Mouse (Mus musculus): ENCODE results near the gene Grn. TPM values are rescaled to one million over a fixed set of nuclear protein-coding genes. Genes with fewer than 3 reads are reported as not detected.
A peak's percentile ranks its signal among the peaks of the same experiment; 100 is the strongest.
"Not testable (repeated sequence)": the region's sequence is repeated elsewhere in the genome, so short reads cannot be mapped to it uniquely, and the experiment has no call there.

The Grn gene
- polyA plus RNA-seq (2014; fragmentation: Nextera tagmentation; extraction: Ambion mirVana), result 68.1 and 69.5 TPM in 2 replicates

DNA sequence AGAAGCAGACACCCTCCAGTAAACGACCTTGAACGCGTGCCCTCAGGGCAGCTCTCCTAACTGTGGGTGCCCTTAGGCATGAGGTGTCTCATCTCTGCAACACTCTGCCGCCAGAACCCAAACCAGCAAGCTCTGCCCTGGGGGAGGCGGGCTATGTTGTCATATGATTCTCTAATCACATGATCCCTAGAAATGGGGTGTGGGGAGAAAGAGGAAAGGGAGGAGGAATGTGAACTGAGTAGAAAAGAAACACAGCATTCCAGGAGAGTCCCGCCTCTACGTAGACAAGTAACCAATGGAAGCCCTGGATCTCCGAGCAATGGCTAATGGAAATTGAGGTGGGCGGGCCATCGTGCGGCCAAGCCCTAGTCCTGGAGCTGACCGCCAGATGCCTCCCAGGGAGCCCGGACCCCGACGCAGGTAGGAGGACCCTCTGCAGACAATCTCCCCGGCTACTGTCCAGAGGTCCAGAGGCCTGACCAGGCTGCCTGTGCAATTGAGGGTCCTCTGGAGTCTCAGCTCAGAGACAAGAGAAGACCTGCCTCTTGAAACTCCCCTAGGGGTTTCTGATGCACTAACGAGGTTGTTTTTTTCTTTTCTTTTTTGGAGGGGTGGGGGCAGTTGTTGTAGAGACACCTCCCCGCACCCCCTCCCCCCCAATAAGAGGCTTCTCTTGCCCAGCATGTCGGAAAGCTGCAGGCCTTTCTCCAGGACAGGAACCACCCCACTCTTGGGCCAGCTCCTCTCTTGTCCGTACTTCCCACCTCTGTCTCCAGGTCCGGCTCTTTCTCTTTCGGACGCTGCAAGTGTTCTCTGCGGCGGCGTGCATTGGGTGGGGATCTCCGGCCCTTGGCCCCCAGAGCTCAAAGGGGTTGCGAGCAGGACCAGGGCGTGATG is at the start of gene Grn:
Gene Grn, plus strand, starts transcription at position 195 of the 897 bp plus-strand sequence.
- Histone ChIP-seq H3K27me3 (replicated peaks; ENCODE audit: control insufficient read depth, insufficient read depth, low read length) (no peaks in the 10 kb centered on the region), H3K9me3 (ENCODE audit: control insufficient read depth, low read length) (no peaks in the 10 kb centered on the region), H3K4me3 (ENCODE audit: low read depth, low read length) (peak within 1 kb of the TSS; percentile 63), H3K27ac (ENCODE audit: low read depth, low read length) (peak within 1 kb of the TSS; percentile 53), H3K36me3 (ENCODE audit: control insufficient read depth, insufficient read depth, low read length) (peaks cover 3% of the 10 kb centered on the region; the same call in 1 of the 2 replicates), H3K4me2 (peak within 1 kb of the TSS; percentile 97), H3K9ac (ENCODE audit: low read depth, low read length) (peak within 1 kb of the TSS; percentile 73), H3K4me1 (replicated peaks; ENCODE audit: control insufficient read depth, insufficient read depth, low read length) (peaks cover 10% of the 10 kb centered on the region)
- WGBS, result 0% methylated on average over 29 of the region's 29 CpGs
- DNase-seq (ENCODE audit: low spot score) (peak; percentile 81), ATAC-seq (replicated peaks; ENCODE audit: low FRiP score) (peak; percentile 85)

DNA sequence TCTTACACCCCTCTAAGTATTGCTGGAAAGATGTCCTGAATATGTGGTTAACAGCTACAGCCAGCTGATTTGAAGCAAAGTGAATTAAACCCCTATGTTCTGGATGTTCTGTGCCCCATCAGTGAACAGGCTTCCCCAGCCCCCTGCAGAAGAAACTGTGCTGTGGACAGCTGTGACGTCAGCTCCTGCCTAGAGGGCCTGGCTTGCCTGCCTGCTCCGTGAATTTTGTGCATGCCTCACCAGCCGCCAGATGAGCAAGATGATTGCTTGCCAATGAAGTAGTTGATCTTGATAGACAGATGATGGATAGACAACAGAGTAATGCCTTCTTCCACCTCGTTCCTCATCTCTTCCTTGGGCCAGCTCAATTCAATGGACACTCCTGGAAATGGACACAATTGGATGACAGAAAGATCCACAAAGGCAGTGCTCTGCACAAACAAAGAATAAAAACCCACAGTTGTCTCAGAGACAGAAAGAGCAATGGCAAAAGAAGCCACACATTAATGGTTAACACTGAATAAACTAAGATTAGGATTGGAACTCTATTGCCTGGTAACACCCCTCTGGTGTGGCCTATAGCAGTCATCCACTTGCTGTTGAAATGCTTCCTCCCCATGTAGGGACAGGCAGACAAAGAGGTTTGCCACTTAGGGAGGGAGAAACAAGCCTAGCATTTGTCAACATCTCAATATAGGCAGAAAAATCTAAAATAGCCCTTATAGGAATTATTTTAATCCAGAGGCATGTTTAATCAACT is 48.6 kb upstream of the Grn start:
- Histone ChIP-seq H3K36me3 (ENCODE audit: control insufficient read depth, insufficient read depth, low read length) (no peaks in the 10 kb centered on the region), H3K9me3 (ENCODE audit: control insufficient read depth, low read length) (no peaks in the 10 kb centered on the region), H3K27ac (ENCODE audit: low read depth, low read length) (no peak overlapping the region), H3K4me3 (ENCODE audit: low read depth, low read length) (no peak overlapping the region), H3K9ac (ENCODE audit: low read depth, low read length) (no peak overlapping the region), H3K27me3 (replicated peaks; ENCODE audit: control insufficient read depth, insufficient read depth, low read length) (no peaks in the 10 kb centered on the region; the same call in 1 of the 2 replicates), H3K4me1 (replicated peaks; ENCODE audit: control insufficient read depth, insufficient read depth, low read length) (peaks cover 4% of the 10 kb centered on the region), H3K4me2 (no peak overlapping the region)
- WGBS, result 43% methylated on average over 4 of the region's 4 CpGs
- DNase-seq (ENCODE audit: low spot score), result no peak
- ATAC-seq (replicated peaks; ENCODE audit: low FRiP score), result no peak

DNA sequence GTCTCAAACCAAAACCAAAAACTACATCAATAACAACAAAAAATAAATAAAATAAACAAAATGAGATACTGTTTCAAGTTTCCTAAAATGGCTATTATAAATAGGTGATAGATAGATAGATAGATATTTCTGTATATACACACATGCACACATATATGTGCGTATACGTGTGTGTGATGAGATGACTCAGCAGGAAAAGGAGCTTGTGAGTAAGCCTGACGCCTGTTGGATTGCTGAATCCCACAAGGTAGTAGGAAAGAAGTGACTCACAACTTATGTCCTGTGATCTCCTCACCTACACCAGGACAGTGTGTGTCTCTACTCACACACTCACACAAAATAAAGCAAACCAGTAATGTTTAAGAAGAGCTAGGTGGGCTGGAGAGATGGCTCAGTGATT is 47.3 kb upstream of the Grn start:
- Histone ChIP-seq H3K9ac (ENCODE audit: low read depth, low read length) (no peak overlapping the region), H3K27ac (ENCODE audit: low read depth, low read length) (no peak overlapping the region), H3K4me1 (replicated peaks; ENCODE audit: control insufficient read depth, insufficient read depth, low read length) (0 out of 2 replicates have a peak, but pooled peaks cover 3% of the 10 kb centered on the region)

DNA sequence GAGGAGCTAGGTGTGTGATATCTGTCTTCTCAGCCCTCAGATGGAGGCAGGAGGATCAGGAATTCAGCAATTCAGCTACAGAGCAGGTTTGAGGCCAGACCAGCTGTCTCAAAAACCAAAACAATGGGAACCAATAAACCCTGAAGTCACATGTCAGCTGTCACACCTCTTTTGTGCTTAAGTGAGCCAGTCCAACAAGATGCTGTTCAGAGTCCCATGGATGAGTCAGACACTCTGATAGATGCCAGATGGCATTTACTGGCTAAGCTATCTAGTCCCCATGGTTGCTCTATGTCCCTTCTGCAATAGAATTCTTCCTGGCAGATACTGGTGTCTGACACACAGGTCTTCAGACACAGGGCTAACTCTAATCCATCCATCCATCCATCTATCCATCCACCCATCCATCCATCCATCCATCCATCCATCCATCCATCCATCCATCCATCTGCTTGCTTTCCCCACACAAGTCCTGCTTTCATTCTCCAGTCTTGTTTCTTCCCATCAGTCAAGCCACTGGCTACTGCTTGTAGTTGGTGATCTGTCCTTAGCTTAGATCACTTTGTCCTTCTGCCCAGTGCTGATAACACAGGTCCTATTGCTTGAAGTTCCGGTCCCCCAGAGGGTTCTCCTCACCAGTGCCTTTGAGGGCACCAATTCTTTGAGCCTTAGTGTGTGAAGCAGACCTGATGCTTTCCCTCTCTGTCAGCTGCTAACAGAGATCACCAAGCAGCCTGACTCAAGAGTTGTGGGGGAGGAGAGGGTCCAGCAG is 46.6 kb upstream of the Grn start:
- Histone ChIP-seq H3K27me3 (replicated peaks; ENCODE audit: control insufficient read depth, insufficient read depth, low read length) (no peaks in the 10 kb centered on the region; the same call in 1 of the 2 replicates), H3K4me3 (ENCODE audit: low read depth, low read length) (no peak overlapping the region), H3K4me1 (replicated peaks; ENCODE audit: control insufficient read depth, insufficient read depth, low read length) (0 out of 2 replicates have a peak, but pooled peaks cover 3% of the 10 kb centered on the region), H3K9me3 (ENCODE audit: control insufficient read depth, low read length) (no peaks in the 10 kb centered on the region), H3K27ac (ENCODE audit: low read depth, low read length) (no peak overlapping the region), H3K9ac (ENCODE audit: low read depth, low read length) (no peak overlapping the region), H3K4me2 (no peak overlapping the region), H3K36me3 (ENCODE audit: control insufficient read depth, insufficient read depth, low read length) (no peaks in the 10 kb centered on the region)
- no peak for DNase-seq (ENCODE audit: low spot score)
- ATAC-seq (replicated peaks; ENCODE audit: low FRiP score), result no peak
- 63% methylated on average over 1 of the region's 1 CpGs for WGBS

More for the DNA sequence above, 47.3 kb upstream of the Grn start:
- no peak overlapping the region for H3K4me2 ChIP-seq
- no peak overlapping the region for H3K4me3 ChIP-seq (ENCODE audit: low read depth, low read length)
- H3K27me3 ChIP-seq (replicated peaks; ENCODE audit: control insufficient read depth, insufficient read depth, low read length), result no peaks in the 10 kb centered on the region; the same call in 1 of the 2 replicates
- H3K36me3 ChIP-seq (ENCODE audit: control insufficient read depth, insufficient read depth, low read length), result no peaks in the 10 kb centered on the region
- 77% methylated on average over 3 of the region's 3 CpGs for WGBS
- no peak for ATAC-seq (replicated peaks; ENCODE audit: low FRiP score)
- H3K9me3 ChIP-seq (ENCODE audit: control insufficient read depth, low read length), result no peaks in the 10 kb centered on the region
- no peak for DNase-seq (ENCODE audit: low spot score)

DNA sequence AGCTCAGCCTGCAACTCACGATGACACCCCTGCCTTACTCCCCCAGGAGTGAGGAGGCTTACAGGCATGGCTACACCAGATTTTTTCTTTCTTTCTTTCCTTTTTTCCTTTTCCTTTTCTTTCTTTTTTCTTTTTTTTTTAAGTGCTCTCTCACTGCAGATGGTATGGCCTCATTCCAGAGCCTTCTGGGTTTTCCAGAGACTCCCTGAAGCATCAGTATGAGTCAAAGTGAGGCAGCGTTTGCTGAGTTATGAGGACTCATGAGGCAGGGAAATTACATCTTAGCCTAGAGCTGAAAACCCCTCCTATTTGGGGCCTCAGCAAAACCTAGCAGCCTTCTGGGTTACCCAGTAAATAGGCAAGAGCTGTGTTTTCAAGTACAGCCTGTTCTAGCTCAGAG is 45.7 kb upstream of the Grn start:
- Histone ChIP-seq H3K4me2 (no peak overlapping the region), H3K4me1 (replicated peaks; ENCODE audit: control insufficient read depth, insufficient read depth, low read length) (0 out of 2 replicates have a peak, but pooled peaks cover 3% of the 10 kb centered on the region), H3K27me3 (replicated peaks; ENCODE audit: control insufficient read depth, insufficient read depth, low read length) (no peaks in the 10 kb centered on the region; the same call in 1 of the 2 replicates), H3K36me3 (ENCODE audit: control insufficient read depth, insufficient read depth, low read length) (no peaks in the 10 kb centered on the region), H3K9ac (ENCODE audit: low read depth, low read length) (no peak overlapping the region), H3K4me3 (ENCODE audit: low read depth, low read length) (no peak overlapping the region), H3K9me3 (ENCODE audit: control insufficient read depth, low read length) (no peaks in the 10 kb centered on the region), H3K27ac (ENCODE audit: low read depth, low read length) (no peak overlapping the region)
- DNase-seq (ENCODE audit: low spot score) (no peak), ATAC-seq (replicated peaks; ENCODE audit: low FRiP score) (no peak)
- WGBS, result 78% methylated on average over 2 of the region's 2 CpGs

DNA sequence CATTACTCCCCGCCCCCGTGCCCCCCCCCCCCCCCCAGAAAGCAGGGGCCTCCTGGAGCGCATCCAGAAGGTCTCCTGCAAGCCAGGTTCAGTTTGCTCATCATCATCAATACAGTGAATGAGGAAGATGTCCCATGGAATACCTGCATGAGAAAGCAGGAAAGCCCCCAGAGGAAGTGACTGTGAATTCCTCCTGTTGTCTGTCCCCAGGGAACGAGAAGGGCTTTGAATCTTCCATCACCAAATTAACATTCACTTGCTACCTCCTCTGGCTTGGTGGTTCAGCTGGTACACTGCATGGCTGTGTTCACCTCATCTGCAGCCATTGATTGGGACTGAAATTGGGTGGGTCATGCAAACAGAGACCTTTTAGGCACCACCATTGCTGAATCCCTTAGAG is 45.0 kb upstream of the Grn start:
- DNase-seq (ENCODE audit: low spot score) (no peak), ATAC-seq (replicated peaks; ENCODE audit: low FRiP score) (no peak)
- Histone ChIP-seq H3K4me1 (replicated peaks; ENCODE audit: control insufficient read depth, insufficient read depth, low read length) (0 out of 2 replicates have a peak, but pooled peaks cover 3% of the 10 kb centered on the region), H3K27ac (ENCODE audit: low read depth, low read length) (no peak overlapping the region), H3K9ac (ENCODE audit: low read depth, low read length) (no peak overlapping the region), H3K36me3 (ENCODE audit: control insufficient read depth, insufficient read depth, low read length) (no peaks in the 10 kb centered on the region), H3K9me3 (ENCODE audit: control insufficient read depth, low read length) (no peaks in the 10 kb centered on the region), H3K4me3 (ENCODE audit: low read depth, low read length) (no peak overlapping the region), H3K4me2 (no peak overlapping the region), H3K27me3 (replicated peaks; ENCODE audit: control insufficient read depth, insufficient read depth, low read length) (no peaks in the 10 kb centered on the region; the same call in 1 of the 2 replicates)
- WGBS, result 41% methylated on average over 4 of the region's 4 CpGs

DNA sequence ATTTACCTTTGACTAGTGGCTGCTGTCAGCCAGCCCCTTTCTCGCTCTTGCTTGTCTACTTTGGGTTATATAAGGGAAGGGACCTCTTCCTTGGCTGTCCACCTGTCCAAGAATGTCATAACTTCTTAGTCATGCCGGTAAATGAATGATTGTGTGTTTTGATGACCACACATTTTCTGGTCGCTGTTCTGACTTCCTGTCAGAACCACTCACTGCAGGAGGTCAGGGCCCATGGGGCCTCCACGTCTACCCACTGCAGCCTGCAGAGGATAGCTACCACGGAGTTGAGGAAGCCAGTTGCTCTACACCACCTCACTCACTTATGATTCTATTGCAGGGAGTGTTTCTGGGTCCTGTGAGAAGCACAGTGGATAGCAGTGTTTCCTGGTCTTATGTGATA is 44.0 kb upstream of the Grn start:
- no peak overlapping the region for H3K9ac ChIP-seq (ENCODE audit: low read depth, low read length)
- no peak for DNase-seq (ENCODE audit: low spot score)
- WGBS, result 52% methylated on average over 5 of the region's 5 CpGs

DNA sequence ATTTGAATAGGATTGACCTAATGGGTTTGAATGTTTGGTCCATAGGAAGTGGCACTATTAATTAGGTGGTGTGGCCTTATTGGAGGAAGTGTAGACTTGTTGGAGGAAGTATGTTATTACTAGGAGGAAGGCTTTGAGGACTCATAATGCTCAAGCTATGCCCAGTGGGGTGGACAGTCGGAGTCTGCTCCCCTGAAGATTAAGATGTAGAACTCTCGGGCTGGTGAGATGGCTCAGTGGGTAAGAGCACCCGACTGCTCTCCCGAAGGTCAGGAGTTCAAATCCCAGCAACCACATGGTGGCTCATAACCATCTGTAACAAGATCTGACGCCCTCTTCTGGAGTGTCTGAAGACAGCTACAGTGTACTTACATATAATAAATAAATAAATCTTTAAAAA is 40.7 kb upstream of the Grn start:
- WGBS, result 84% methylated on average over 4 of the region's 5 CpGs
- H3K4me2 ChIP-seq; H3K4me3 ChIP-seq (ENCODE audit: low read depth, low read length); H3K27ac ChIP-seq (ENCODE audit: low read depth, low read length); H3K9ac ChIP-seq (ENCODE audit: low read depth, low read length); H3K9me3 ChIP-seq (ENCODE audit: control insufficient read depth, low read length); H3K4me1 ChIP-seq (replicated peaks; ENCODE audit: control insufficient read depth, insufficient read depth, low read length); ATAC-seq (replicated peaks; ENCODE audit: low FRiP score); DNase-seq (ENCODE audit: low spot score); H3K36me3 ChIP-seq (ENCODE audit: control insufficient read depth, insufficient read depth, low read length): not testable (repeated sequence)
- H3K27me3 ChIP-seq (replicated peaks; ENCODE audit: control insufficient read depth, insufficient read depth, low read length), result peaks cover 19% of the 10 kb centered on the region

More for the DNA sequence above, 44.0 kb upstream of the Grn start:
- Histone ChIP-seq H3K9me3 (ENCODE audit: control insufficient read depth, low read length) (no peaks in the 10 kb centered on the region), H3K27me3 (replicated peaks; ENCODE audit: control insufficient read depth, insufficient read depth, low read length) (peaks cover 4% of the 10 kb centered on the region; the same call in 1 of the 2 replicates), H3K4me2 (no peak overlapping the region), H3K4me3 (ENCODE audit: low read depth, low read length) (no peak overlapping the region), H3K4me1 (replicated peaks; ENCODE audit: control insufficient read depth, insufficient read depth, low read length) (no peaks in the 10 kb centered on the region), H3K36me3 (ENCODE audit: control insufficient read depth, insufficient read depth, low read length) (no peaks in the 10 kb centered on the region), H3K27ac (ENCODE audit: low read depth, low read length) (no peak overlapping the region)
- ATAC-seq (replicated peaks; ENCODE audit: low FRiP score), result no peak
